Mouse (Mus musculus) heart, adult 9 months (tissue): ENCODE measurements at regions not wholly inside any gene's neighbourhood (a gene's known extent, or its start where the extent isn't known, plus 50 kb on each side); places are given as distances from the start of the nearest gene placed in this dataset.
"Not testable (repeated sequence)": the region's sequence is repeated elsewhere in the genome, so short reads cannot be mapped to it uniquely, and the experiment has no call there.

Experiments
- DNase-seq, 2 experiments: peaks; one replicate each; pipeline ENCODE4 v3.0.0; 2022; ENCODE audit warnings: low spot score in 2 of 2

DNA sequence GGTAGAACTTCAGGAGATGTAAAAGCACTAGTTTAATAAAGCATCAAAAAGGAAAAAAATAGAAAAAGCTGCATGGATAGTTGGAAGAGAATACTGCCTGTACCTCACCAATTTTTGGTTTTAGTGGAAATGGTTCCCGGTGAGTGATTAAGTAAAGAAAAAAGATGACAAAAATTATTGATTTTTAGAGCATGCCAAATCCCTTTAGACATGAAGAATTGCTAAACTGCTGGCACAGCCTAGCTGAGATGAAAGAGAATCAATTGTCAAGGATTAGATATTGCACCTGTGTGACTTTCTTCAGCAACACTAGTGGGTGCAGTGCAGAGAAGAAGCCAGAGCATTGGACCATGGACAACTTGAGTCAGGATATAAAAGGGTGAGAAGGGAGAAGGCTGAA, 348.7 kb upstream of the Cpeb2 start:
- DNase-seq: no peak

GRCm38 (mm10) chr5:42891890-42892289, 341.1 kb upstream of the Cpeb2 start:
- DNase-seq: no peak

- no peak for DNase-seq
Measured at GRCm38 (mm10) chr5:42906136-42906535, 326.8 kb upstream of the Cpeb2 start.

- DNase-seq: no peak
Measured at GRCm38 (mm10) chr5:42919328-42919727, 313.6 kb upstream of the Cpeb2 start.

- no peak for DNase-seq
Measured at GRCm38 (mm10) chr5:42932106-42932505, 300.9 kb upstream of the Cpeb2 start.

DNA sequence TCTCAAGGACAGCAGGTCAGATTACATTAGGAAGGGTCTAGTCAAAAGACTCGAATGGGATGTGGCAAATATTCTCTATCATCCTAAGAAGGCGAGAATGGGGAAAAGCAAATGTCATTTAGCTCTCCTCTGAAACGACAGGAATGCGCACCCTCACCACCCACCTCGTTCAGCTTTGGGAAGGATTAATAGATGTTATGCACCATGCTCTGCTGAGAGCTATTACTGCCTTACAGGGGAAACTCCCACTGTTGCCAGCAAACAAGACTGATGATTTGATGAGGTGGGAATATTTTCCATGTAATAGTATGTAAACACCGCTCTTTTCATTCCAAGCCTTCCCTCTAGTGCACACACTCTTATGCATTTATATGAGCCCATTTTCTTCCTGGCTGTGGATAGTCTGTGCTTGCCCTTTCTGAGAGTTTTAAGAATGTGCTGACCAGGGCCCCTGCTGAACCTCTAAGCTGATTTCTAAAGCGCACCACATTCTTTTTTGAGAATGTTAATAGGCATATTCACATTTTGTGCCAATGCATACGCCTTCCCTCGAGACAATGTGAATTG, 273.6 kb upstream of the Cpeb2 start:
- DNase-seq: no peak

DNA sequence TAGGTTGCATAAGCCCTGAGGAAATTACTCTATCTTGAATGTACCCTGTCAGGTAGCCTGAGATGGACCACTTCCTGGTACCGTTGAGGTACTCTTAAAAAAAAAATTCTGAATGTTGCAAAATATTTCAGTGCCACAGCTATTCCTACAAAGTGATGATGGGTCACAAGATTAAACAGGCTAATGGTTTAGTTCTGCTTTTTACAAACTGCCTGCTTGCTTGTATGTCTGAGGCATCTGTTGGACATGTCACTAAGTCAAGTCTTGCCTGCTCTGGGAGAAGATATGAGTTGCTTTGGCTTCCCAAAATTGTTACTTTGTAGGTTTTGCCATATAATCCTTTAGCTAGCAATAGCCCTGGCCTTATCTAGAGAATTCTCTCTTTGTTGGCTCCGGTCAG, 266.0 kb upstream of the Cpeb2 start:
- DNase-seq: not testable (repeated sequence)

GRCm38 (mm10) chr5:42969209-42969608, 263.8 kb upstream of the Cpeb2 start:
- no peak for DNase-seq

DNA sequence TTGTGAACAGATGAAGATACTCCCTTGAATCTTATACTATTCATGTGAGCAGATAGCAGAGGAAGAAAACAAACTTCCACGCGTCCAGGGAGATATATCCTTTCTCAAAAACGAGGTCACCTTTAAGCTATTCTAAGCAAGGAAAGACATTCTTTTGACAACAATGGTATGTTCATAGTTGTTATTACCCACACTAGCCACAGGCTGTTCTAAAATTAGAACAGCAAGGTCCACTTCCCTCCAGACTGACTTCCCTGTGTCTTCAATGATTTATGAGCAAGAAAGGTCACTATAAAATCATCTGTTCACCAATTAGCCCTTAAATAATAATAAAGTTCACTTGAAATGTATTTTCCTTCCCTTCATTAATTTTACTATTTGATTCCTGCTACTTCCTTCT, 263.3 kb upstream of the Cpeb2 start:
- no peak for DNase-seq

- no peak for DNase-seq
Measured at GRCm38 (mm10) chr5:42977108-42977507, 255.9 kb upstream of the Cpeb2 start.

GRCm38 (mm10) chr5:42980946-42981650, 251.9 kb upstream of the Cpeb2 start:
- no peak for DNase-seq

- no peak for DNase-seq
Measured at GRCm38 (mm10) chr5:42986203-42986602, 246.8 kb upstream of the Cpeb2 start.

- no peak for DNase-seq
Measured at GRCm38 (mm10) chr5:42987710-42988466, 245.1 kb upstream of the Cpeb2 start.

DNA sequence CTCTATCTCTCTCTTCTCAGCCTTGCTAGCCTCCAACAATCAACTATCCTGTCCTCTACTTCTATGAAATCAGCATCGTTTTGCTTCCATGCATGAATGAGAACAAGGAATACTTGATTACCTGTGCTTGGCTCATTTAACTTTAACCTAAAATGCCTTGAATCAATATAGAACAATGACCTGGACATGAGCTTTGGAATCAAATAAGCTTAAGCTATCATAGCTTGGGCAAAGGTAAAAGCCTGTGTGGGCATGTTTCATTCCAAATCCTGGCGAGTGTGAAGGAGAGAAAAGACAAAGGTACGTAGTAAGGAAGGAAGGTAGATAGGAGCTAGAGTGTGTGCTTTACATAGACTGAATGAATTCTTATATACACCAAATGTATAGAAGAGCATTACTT, 243.7 kb upstream of the Cpeb2 start:
- DNase-seq: no peak

- no peak for DNase-seq
Measured at GRCm38 (mm10) chr5:43024006-43024593, 208.9 kb upstream of the Cpeb2 start.

DNA sequence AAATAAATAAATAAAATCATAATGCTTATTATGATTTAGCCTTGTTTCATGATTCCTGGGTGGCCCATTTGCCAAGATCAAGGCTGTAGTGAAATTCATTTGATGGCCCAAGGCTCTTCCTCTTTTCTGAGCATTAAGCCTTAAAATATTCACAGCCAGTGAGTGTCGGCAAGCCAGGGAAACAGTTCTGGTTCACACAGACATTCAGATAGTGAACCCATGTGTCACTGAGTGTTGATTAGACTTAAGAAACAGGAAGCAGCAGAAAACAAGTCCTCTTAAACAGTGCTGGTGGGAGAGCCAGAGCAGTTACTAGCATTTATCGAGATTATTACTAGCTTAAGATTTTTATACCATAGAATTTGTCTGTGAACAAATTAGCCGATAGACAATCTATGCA, 201.7 kb upstream of the Cpeb2 start:
- DNase-seq: no peak

GRCm38 (mm10) chr5:43031916-43032315, 201.1 kb upstream of the Cpeb2 start:
- no peak for DNase-seq

DNA sequence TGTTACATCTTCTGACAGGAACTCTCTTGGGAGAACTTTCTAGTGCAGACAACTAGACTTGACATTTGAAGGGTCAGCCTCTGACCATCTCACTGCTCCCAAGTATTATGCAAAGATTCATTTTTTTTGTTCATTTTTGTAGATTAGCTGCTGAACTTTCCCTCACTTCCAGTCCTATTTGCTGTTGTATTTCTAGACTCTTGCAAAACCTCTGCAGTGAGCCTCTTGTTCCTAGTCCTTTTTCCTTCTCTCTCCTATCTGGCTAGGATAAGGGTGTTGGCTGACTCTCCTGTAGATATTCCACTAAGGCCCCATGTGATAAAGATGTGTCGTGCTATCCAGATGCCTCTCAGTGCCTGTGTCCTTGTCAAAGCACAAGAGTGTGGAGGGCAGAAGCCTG, 198.5 kb upstream of the Cpeb2 start:
- no peak for DNase-seq

DNA sequence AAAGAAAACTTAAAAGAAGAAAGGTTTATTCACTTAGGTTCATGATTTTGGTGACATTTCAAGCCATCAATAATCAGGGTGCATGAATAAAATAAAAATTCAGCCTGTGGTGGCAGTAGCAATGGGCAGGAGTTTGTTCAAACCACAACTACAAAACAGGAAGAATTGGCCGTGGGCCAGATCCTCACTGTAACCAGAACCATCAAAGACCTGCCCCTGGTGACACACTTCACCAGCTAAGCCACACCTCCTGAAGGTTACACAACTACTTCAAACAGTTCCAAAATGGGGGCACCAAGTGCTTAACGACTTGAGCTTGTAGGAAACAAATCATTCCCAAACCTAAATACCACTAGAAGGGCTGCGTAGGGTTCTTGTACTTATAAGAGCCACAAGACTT, 195.4 kb upstream of the Cpeb2 start:
- no peak for DNase-seq

- no peak for DNase-seq
Measured at GRCm38 (mm10) chr5:43039525-43039924, 193.4 kb upstream of the Cpeb2 start.

GRCm38 (mm10) chr5:43042585-43042984, 190.4 kb upstream of the Cpeb2 start:
- no peak for DNase-seq

DNA sequence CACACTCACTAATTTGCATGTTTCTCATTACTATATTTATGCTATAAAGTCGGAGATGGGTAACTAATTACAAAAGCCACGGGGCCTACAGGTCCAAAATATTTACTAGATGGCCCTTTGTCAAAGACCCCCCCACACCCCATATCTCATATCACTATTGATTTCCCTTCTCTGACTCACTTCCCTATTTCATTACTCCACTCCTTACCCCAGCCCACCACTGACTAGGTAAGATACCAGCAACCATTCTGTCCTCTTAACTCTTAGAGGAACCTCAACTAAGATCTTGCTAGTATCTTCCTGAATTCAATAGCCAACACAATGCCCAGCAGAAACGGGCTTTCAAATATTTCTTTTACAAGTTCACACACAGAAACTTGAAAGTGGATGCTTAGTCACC, 187.1 kb upstream of the Cpeb2 start:
- no peak for DNase-seq

DNA sequence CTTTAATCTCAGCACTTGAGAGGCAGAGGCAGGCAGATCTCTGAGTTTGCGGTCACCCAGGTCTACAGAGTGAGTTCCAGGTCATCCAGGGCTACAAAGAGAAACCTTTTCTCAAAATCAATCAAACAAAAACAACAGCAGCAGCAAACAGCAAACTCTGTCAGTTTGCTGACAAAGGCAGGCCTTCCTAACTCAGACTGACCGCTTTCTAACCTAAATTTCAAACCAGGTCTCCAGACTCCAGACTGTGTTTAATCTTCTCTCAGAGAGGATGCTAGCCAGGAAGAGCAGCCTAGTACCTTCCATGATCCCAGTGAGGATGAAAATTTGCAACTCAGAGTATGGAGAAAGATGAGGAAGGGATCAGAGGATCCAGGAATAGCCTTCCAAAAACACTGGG, 185.7 kb upstream of the Cpeb2 start:
- no peak for DNase-seq
